Mouse (Mus musculus) frontal cortex, adult 2 months (tissue): ENCODE results near the gene Stip1. TPM values are rescaled to one million over a fixed set of nuclear protein-coding genes. Genes with fewer than 3 reads are reported as not detected.
"Not testable (repeated sequence)": the region's sequence is repeated elsewhere in the genome, so short reads cannot be mapped to it uniquely, and the experiment has no call there.

Experiments
- DNase-seq, 2 experiments: peaks; one replicate each; pipeline ENCODE4 v3.0.0; 2022; ENCODE audit warnings: low spot score in 1 of 2; ENCODE audit errors: extremely low spot score in 1 of 2
- polyA plus RNA-seq: library from polyadenylated mRNA; depleted of rRNA; stranded (reverse); fragments of >200 nt; gene quantifications from 2 replicates; pipeline ENCODE4 v1.2.3, GENCODE M21; 2012

Gene Stip1
- polyA plus RNA-seq, 1 experiment: 148 TPM

GRCm38 (mm10) chr19:7018546-7018945 is 21.2 kb downstream of the Stip1 start:
- no peak for DNase-seq

- no peak for DNase-seq
Measured at GRCm38 (mm10) chr19:7017541-7018457, 22.0 kb downstream of the Stip1 start.

- DNase-seq: no peak
Measured at GRCm38 (mm10) chr19:7014481-7015135, 25.2 kb downstream of the Stip1 start.

- DNase-seq: no peak
Measured at GRCm38 (mm10) chr19:7013984-7014383, 25.8 kb downstream of the Stip1 start.

GRCm38 (mm10) chr19:7012426-7012825 is 27.3 kb downstream of the Stip1 start:
- DNase-seq: no peak

GRCm38 (mm10) chr19:7006892-7007593 is 32.7 kb downstream of the Stip1 start:
- DNase-seq: no peak

GRCm38 (mm10) chr19:6999360-7000063 is 40.3 kb downstream of the Stip1 start:
- no peak for DNase-seq

GRCm38 (mm10) chr19:6997721-6998290 is 42.0 kb downstream of the Stip1 start:
- no peak for DNase-seq

GRCm38 (mm10) chr19:6996006-6996405 is 43.8 kb downstream of the Stip1 start, which contains the start of the genes Nudt22 and Trpt1:
Gene Nudt22, minus strand, starts transcription at chr19:6996117.
Gene Trpt1, plus strand, starts transcription at chr19:6996131.
- peak; percentile 71 to 88 for DNase-seq

- DNase-seq: no peak
Measured at GRCm38 (mm10) chr19:6995255-6995991, 44.3 kb downstream of the Stip1 start.

GRCm38 (mm10) chr19:6994489-6994888 is 45.3 kb downstream of the Stip1 start:
- DNase-seq: no peak

GRCm38 (mm10) chr19:6994002-6994401 is 45.8 kb downstream of the Stip1 start:
- no peak for DNase-seq

GRCm38 (mm10) chr19:6993011-6993770 is 46.6 kb downstream of the Stip1 start:
- no peak for DNase-seq

GRCm38 (mm10) chr19:6992011-6992858 is 47.5 kb downstream of the Stip1 start, which contains the start of gene Dnajc4:
Gene Dnajc4, minus strand, starts transcription at chr19:6992572.
- DNase-seq: peak; percentile 95 to 96

- DNase-seq: not testable (repeated sequence)
Measured at GRCm38 (mm10) chr19:6991166-6991565, 48.6 kb downstream of the Stip1 start.

GRCm38 (mm10) chr19:6990712-6991111 is 49.1 kb downstream of the Stip1 start:
- DNase-seq: no peak

- DNase-seq: no peak
Measured at GRCm38 (mm10) chr19:6989251-6989650, 50.5 kb downstream of the Stip1 start.

- no peak for DNase-seq
Measured at GRCm38 (mm10) chr19:6987904-6988285, 51.9 kb downstream of the Stip1 start.
